Mouse (Mus musculus) testis, adult 2 months (tissue): ENCODE data around the gene Eif2ak3.

ENCODE experiments used
- CTCF ChIP-seq: fragments of 200-500 bp; IDR thresholded peaks from 2 replicates; pipeline ENCODE4 v1.5.1; 2012; ENCODE audit warnings: low read depth, mild to moderate bottlenecking, inconsistent platforms, low read length, moderate library complexity; ENCODE audit not compliant: control insufficient read depth, insufficient read depth, insufficient replicate concordance
- POLR2A ChIP-seq: fragments of 200-500 bp; IDR thresholded peaks from 2 replicates; pipeline ENCODE4 v1.6.1; 2012; ENCODE audit warnings: low read depth, mild to moderate bottlenecking, inconsistent platforms, low read length, moderate library complexity; ENCODE audit not compliant: control insufficient read depth

DNA sequence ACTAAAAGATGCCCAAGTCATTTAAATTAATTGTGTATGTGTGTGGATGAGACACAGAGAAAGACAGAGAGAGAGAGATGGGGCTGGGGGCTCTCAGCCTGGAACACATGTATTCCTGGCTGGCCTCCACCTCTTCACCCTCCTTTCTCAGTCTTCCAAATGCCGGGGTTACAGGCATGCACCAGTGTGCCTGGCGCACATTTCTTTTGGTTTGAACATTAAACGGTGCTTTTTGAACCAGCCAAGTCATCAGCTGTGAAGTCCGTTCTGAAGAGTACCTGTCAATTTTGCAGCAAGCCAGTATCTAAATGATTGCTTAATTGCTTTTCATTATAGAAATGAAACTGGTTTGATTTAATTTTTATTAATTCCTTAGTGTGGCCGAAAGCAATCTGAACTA, 22.4 kb downstream of the Eif2ak3 start:
- TF ChIP-seq CTCF (no peak), POLR2A (no peak)
